Mouse (Mus musculus) G1E (cell line): Measurements from ENCODE around the gene Pde6d.

Source experiments
- CTCF ChIP-seq: IDR thresholded peaks from 2 replicates; pipeline ENCODE4 v1.5.1; 2012; ENCODE audit warnings: low read depth, low read length, inconsistent platforms, mixed read lengths
- GATA1 ChIP-seq: IDR thresholded peaks from 2 replicates; pipeline ENCODE4 v1.6.1; 2012; ENCODE audit warnings: borderline replicate concordance, low read length, inconsistent platforms, mixed read lengths
- GATA2 ChIP-seq: IDR thresholded peaks from 2 replicates; pipeline ENCODE4 v1.6.1; 2012; ENCODE audit warnings: low read depth, low read length, inconsistent platforms, borderline replicate concordance
- POLR2AphosphoS5 ChIP-seq: IDR thresholded peaks from 2 replicates; pipeline ENCODE4 v1.6.1; 2012; ENCODE audit warnings: low read depth, low read length, inconsistent platforms; ENCODE audit not compliant: insufficient replicate concordance
- TAL1 ChIP-seq: conservative IDR thresholded peaks from 2 replicates; pipeline ENCODE4 v1.6.1; 2012; ENCODE audit warnings: low read depth, low read length, inconsistent platforms, mixed read lengths

- TF ChIP-seq GATA1 (no peak), CTCF (no peak), TAL1 (no peak), GATA2 (no peak), POLR2AphosphoS5 (no peak)
Observed at GRCm38 (mm10) chr1:86510266-86510665, 72.2 kb downstream of the Pde6d start.
